Mouse (Mus musculus) small intestine, adult 2 months (tissue): ENCODE results near the gene Tbccd1.

Experiments used
- CTCF ChIP-seq: fragments of 200-500 bp; IDR thresholded peaks from 2 replicates; pipeline ENCODE4 v1.5.1; 2012; ENCODE audit warnings: low read depth, mild to moderate bottlenecking, control low read depth, inconsistent platforms, low read length, moderate library complexity, mixed read lengths; ENCODE audit not compliant: insufficient replicate concordance, insufficient read length; ENCODE audit errors: extremely low read depth
- POLR2A ChIP-seq: fragments of 200-500 bp; IDR thresholded peaks from 2 replicates; pipeline ENCODE4 v1.6.1; 2012; ENCODE audit warnings: low read depth, mild to moderate bottlenecking, control low read depth, inconsistent platforms, low read length, moderate library complexity

DNA sequence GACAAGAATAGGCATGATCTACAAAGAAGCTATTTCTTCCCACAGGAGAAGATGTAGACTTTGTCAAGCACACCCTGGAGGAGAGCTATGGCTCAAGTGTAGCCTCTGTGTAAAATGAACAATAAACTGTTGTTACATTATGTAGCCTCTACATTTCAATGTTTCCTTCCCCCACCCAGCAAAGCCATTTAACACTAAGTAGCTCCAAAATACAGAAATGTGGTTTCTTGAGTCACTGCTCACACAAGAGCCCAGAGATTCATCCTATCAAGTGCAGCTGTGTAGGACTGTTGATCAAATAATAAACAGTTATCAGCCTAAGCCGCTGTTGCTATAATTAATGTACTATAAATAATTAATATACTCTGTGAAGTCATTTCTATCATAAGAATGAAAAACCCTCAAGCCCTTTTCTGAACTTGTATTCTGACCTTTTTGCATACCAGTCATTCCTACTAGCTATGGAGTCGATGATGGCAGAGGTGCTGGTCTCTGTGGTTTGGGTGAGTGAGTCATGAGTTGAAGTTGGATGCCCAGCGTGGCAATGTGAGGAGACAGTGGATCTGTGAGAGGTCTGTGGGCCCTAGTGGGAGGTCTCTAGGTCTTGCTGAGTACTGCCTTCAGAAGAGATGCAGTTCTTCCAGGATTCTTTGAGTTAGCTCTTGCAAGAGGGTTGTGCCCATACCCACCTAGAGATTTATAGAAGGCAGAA, 18.2 kb downstream of the Tbccd1 start:
- TF ChIP-seq CTCF: no peak
- TF ChIP-seq POLR2A: no peak
